Mouse (Mus musculus) embryonic fibroblast, embryonic 13.5 days (primary cell): Measurements from ENCODE around the gene Fam129c. TPM values are rescaled to one million over a fixed set of nuclear protein-coding genes. Genes with fewer than 3 reads are reported as not detected.

Source experiments
- H3K27ac ChIP-seq: 2 replicates; pipeline ENCODE4 v1.5.1; 2012; ENCODE audit warnings: low read length, control low read depth, inconsistent platforms; ENCODE audit not compliant: insufficient read depth
- H3K4me1 ChIP-seq: 2 replicates; pipeline ENCODE4 v1.6.1; 2011; ENCODE audit warnings: low read length; ENCODE audit not compliant: control insufficient read depth, insufficient read depth
- H3K4me3 ChIP-seq: 2 replicates; pipeline ENCODE4 v1.5.1; 2011; ENCODE audit warnings: mild to moderate bottlenecking, control low read depth, low read length; ENCODE audit not compliant: insufficient read depth
- CTCF ChIP-seq: IDR thresholded peaks from 2 replicates; pipeline ENCODE4 v1.5.1; 2011; ENCODE audit warnings: mild to moderate bottlenecking, control low read depth, low read length, moderate library complexity, borderline replicate concordance; ENCODE audit not compliant: insufficient read depth
- POLR2A ChIP-seq: IDR thresholded peaks from 2 replicates; pipeline ENCODE4 v1.6.1; 2011; ENCODE audit warnings: low read depth, mild to moderate bottlenecking, control low read depth, low read length, moderate library complexity
- polyA plus RNA-seq: library from polyadenylated mRNA; stranded (reverse); fragments of >200 nt; gene quantifications from 2 replicates; pipeline ENCODE4 v1.2.4, GENCODE M21; 2011; ENCODE audit warnings: low read depth; ENCODE audit not compliant: missing spikeins, insufficient read length

Gene Fam129c
- polyA plus RNA-seq, 1 experiment, result 1.8 TPM

GRCm38 (mm10) chr8:71562751-71563150 lies 34.7 kb upstream of the Fam129c start:
- no peaks in the 10 kb centered on the region for H3K4me1 ChIP-seq
- no peak overlapping the region for H3K27ac ChIP-seq
- TF ChIP-seq CTCF (peak; percentile 65), POLR2A (no peak)
- no peak overlapping the region for H3K4me3 ChIP-seq

- TF ChIP-seq POLR2A (no peak), CTCF (0 out of 2 replicates have a peak, but pooled peaks have one; percentile 9)
- Histone ChIP-seq H3K4me1 (no peaks in the 10 kb centered on the region), H3K27ac (no peak overlapping the region), H3K4me3 (no peak overlapping the region)
Measured at GRCm38 (mm10) chr8:71563992-71564391, 33.5 kb upstream of the Fam129c start.

- Histone ChIP-seq H3K27ac (no peak within 1 kb of the TSS), H3K4me1 (0 out of 2 replicates have a peak, but pooled peaks cover 3% of the 10 kb centered on the region), H3K4me3 (no peak within 1 kb of the TSS)
- TF ChIP-seq POLR2A (no peak), CTCF (no peak)
Measured at GRCm38 (mm10) chr8:71566501-71566900, 30.9 kb upstream of the Fam129c start, which contains the start of gene Nxnl1. Nxnl1 (minus strand) TSS chr8:71566601.

GRCm38 (mm10) chr8:71567587-71567986 lies 29.9 kb upstream of the Fam129c start:
- H3K27ac ChIP-seq, result no peak overlapping the region
- TF ChIP-seq POLR2A (no peak), CTCF (no peak)
- H3K4me3 ChIP-seq, result no peak overlapping the region
- H3K4me1 ChIP-seq, result 0 out of 2 replicates have a peak, but pooled peaks cover 3% of the 10 kb centered on the region

GRCm38 (mm10) chr8:71568387-71568937 lies 29.0 kb upstream of the Fam129c start, which contains the start of gene Slc27a1:
Slc27a1 (plus strand) TSS chr8:71568882.
- Histone ChIP-seq H3K4me3 (peak within 1 kb of the TSS; percentile 37), H3K27ac (no peak within 1 kb of the TSS), H3K4me1 (0 out of 2 replicates have a peak, but pooled peaks cover 3% of the 10 kb centered on the region)
- TF ChIP-seq POLR2A, result no peak
- no peak for TF ChIP-seq CTCF

GRCm38 (mm10) chr8:71568941-71569340 lies 28.5 kb upstream of the Fam129c start:
- TF ChIP-seq CTCF, result no peak
- Histone ChIP-seq H3K4me1 (0 out of 2 replicates have a peak, but pooled peaks cover 3% of the 10 kb centered on the region), H3K4me3 (no peak overlapping the region), H3K27ac (no peak overlapping the region)

GRCm38 (mm10) chr8:71569366-71570290 lies 27.8 kb upstream of the Fam129c start:
- TF ChIP-seq POLR2A, result no peak
- no peak overlapping the region for H3K27ac ChIP-seq
- H3K4me1 ChIP-seq, result peaks cover 5% of the 10 kb centered on the region; the same call in 1 of the 2 replicates
- H3K4me3 ChIP-seq, result peak overlapping the region; percentile 37

GRCm38 (mm10) chr8:71570291-71570954 lies 27.0 kb upstream of the Fam129c start:
- no peak overlapping the region for H3K27ac ChIP-seq
- peak overlapping the region; percentile 47 for H3K4me3 ChIP-seq
- TF ChIP-seq POLR2A (peak; percentile 68), CTCF (no peak)
- H3K4me1 ChIP-seq, result peaks cover 6% of the 10 kb centered on the region; the same call in 1 of the 2 replicates

GRCm38 (mm10) chr8:71572077-71572476 lies 25.4 kb upstream of the Fam129c start:
- no peak overlapping the region for H3K27ac ChIP-seq
- TF ChIP-seq CTCF (no peak), POLR2A (no peak)
- no peak overlapping the region for H3K4me3 ChIP-seq
- H3K4me1 ChIP-seq, result peaks cover 6% of the 10 kb centered on the region; the same call in 1 of the 2 replicates

GRCm38 (mm10) chr8:71572847-71573633 lies 24.4 kb upstream of the Fam129c start:
- Histone ChIP-seq H3K4me1 (peaks cover 6% of the 10 kb centered on the region; the same call in 1 of the 2 replicates), H3K27ac (no peak overlapping the region), H3K4me3 (no peak overlapping the region)
- TF ChIP-seq POLR2A (no peak), CTCF (no peak)
